Mouse (Mus musculus) embryo, embryonic 9.5 days (tissue): ENCODE measurements around the gene Mrpl14.

ENCODE experiments used
- DNase-seq: peaks from one replicate; pipeline ENCODE4 v3.0.0-alpha.2; 2017; ENCODE audit errors: extremely low spot score

Gene Mrpl14

DNA sequence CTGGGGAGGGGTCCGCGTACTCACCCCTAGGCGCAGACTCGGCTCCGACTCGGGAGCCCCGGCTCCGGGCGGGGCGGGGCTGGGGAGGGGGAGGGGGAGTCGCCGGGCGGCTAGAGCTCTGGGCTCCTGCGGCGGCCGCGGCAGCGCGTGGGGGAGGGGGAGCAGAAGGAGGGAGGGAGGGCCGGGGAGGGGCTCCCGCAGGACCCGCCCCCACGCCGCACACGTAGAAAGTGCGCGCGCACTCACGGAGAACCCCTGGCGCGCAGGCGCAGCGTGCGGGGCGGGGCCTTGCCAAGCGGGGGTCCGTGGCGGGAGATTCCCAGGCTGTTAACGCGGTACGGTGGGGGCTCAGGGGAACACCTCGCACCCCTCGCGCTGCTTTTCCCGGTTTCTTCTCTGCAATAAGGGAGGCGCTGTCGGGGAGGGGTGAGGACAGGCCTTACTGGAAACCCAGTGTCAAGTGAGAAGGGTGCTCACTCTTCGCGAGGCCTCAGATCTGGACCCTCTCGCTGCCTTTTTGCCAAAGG is at the start of gene Mrpl14:
Gene Mrpl14, plus strand, starts transcription at position 230 of the 527 bp plus-strand sequence.
- peak; percentile 94 for DNase-seq

GRCm38 (mm10) chr17:45638596-45639295 is 47.4 kb upstream of the Mrpl14 start:
- no peak for DNase-seq

DNA sequence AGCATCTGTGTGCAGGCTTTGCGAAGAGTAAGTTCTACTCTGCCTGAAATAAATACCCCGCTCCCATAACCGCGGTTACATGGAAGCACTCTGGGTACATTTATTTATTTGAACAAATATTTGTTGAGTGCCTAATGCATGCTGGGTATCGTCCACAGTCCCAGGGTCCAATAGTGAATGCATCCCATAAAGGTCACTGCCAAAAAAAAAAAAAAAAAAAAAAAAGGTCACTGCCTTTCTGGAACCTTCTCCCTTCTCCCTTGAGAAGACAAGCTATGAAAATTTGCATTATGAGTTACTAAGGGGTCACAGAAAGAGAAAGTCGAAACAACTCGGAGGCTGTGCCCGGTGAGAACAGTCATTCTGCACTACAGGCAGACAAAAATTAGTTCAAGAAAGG is 44.1 kb upstream of the Mrpl14 start:
- DNase-seq, result no peak

DNA sequence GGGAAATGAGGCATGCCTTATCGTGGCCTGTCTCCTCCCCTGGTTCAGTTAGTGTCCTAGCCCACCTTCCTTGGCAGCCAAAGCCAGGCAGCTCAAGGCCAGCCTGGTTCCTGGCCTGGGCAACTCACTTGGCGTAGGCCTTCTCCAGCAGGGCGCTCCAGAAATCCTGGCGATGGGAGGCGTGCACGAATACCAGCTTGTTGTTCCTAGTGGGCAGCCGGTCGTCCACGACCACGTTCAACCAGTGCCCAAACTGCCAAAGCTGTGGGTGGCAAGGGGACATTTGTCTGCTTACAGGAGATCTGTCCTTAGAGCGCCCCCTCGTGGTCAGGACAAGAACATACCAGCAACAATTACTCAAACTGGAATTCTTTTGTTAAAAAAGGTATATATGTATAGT is 43.4 kb upstream of the Mrpl14 start:
- DNase-seq, result peak; percentile 68

GRCm38 (mm10) chr17:45644185-45644584 is 41.9 kb upstream of the Mrpl14 start:
- no peak for DNase-seq

DNA sequence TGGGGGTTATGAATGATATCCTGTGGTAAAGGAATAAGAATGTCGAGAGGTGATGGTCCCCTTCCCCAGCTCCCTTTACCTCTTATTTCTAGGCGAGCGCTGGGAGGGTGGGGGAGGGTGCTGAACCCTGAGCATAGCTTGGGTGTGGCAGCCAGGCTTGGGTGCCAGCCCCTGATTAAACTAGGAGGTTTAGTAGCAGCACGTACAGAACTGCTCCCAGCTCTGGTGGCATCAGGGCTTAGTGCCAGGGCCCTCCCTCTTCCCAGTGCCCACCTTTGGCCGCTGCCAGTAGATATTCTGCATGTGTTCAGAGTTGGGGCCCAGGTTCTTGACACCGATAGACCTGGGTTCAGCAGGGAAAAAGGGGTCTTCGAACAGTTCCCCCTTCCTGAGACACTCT is 32.9 kb upstream of the Mrpl14 start:
- DNase-seq, result no peak

GRCm38 (mm10) chr17:45655820-45656219 is 30.3 kb upstream of the Mrpl14 start:
- DNase-seq, result peak; percentile 26

- no peak for DNase-seq
Observed at GRCm38 (mm10) chr17:45659225-45659624, 26.9 kb upstream of the Mrpl14 start, which contains the start of gene Capn11. Gene Capn11, minus strand, starts transcription at chr17:45659325.

- DNase-seq, result peak; percentile 77
Observed at GRCm38 (mm10) chr17:45663106-45663919, 22.8 kb upstream of the Mrpl14 start.

DNA sequence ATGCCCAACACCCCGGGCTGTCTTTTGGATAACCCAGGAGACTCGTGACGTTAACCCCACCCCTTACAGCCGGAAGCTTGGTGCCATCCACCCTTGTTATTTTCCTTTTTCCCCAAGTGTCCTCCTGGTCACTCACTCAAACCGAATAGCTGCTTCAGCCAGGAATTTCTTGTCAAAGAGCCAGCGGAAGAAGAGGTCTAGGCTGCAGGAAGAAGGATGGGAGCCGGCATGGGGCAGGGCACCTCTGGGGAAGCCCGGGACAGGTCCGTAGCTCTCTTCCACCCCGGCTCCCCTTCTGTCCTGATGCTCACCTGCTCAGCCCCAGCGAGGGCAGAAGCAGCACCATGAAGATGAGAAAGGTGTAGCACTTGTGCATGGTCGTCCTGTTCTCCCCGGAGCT is 21.5 kb upstream of the Mrpl14 start:
- DNase-seq, result no peak

- no peak for DNase-seq
Observed at GRCm38 (mm10) chr17:45666091-45666490, 20.0 kb upstream of the Mrpl14 start.

DNA sequence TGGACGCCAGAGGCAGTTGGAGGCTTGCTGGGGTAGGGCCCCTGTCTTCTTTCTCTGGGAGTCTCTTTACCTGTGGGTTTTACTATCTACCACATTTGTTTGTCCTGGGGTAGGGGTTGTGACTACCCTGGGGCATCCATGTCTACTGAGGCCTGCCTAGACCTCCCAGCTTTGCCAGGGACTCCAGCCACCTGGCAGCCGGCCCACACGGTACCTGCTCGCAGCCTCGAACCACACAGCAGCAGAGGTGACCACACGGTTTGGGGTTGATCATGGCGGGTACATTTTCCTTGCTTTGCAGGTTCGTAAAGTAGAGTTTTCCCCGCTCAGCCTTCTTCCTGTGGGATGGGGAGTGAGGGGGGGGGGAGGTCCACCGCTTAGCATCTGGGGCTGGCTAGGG is 18.6 kb upstream of the Mrpl14 start:
- DNase-seq, result no peak

GRCm38 (mm10) chr17:45667986-45668385 is 18.1 kb upstream of the Mrpl14 start:
- DNase-seq, result no peak

DNA sequence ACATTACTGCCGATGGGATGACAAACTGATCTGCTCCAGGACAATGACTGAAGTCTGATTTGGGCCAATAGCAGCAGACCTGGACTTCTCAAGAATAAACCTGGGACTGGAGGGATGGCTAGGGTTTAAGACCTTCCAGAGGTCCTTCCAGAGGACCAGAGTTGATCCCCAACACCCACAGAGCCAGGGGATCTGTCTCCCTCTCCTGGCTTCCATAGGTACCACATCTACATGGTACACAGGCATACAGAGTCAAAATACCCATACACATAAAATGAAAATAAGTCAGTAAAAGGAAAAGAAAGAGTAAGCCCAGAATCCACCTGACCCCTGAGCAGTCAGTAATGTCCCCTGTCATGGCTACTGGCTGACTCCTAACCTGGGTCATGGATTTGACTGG is 14.3 kb upstream of the Mrpl14 start:
- DNase-seq, result no peak

DNA sequence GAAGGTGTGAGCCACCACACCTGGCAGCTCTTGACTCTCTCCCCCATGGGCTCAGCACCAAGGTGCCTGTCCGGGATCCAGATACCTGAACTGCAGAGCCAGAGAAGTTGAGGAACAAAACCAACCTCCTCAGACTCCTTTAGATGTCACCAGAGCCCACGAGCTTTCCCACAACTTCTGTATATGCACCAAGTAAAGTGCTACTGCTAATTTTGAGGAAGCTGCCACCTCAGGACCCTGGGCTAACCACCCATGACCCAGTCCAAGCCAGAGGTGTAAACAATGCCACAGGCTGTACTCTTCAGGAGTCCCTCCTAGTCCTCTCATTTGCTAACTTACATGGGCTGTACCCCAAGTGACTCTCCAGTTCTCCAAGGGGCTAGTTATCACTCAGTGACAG is 13.5 kb upstream of the Mrpl14 start:
- no peak for DNase-seq

DNA sequence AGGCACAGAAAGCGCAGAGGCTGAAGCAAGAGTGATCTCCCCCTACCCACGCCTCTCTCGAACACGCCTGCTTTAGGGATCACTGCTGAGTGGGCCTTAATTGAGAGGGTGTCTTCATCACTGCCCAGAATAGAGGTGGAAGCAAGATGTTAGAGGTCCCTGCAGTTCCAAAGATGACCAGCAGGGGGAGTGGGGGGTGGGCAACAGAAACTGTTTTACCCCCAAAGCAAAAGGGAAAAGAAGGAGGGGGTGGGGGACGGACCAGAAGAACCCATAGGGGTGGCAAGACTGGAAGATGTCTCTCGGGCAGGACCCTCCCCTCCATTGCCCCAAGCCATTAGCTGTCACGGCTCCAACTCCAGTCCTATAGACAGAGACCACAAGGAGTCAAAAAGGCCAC is 8.0 kb upstream of the Mrpl14 start:
- peak; percentile 54 for DNase-seq

DNA sequence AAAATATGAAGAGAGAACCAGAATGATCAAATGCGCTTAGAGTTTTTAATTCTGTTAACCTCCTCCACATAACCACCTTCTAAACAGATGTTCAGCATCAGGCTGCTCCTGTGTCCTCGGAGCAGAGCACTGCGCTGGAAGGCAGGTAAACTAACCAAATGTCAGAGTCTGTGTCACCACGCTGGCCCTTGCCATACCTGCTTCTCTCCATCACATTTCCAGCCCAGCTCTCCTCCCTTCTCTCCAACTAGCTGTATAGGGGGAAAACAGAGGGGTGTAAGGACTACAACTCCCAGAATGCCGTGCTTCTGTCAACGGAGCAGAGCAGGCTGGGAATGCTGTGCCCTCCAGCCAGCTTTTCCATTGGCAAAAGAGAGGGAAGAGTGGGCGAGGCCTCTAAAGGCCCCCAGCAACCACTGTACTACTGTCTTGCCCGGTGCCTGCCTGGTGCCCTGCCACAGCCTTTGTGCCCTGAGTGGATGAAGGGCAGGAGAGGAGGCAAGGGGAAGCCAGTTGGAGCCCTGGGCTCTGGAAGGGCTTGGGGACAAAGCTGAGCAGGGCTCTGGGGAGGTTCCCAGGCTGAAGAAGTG is 5.6 kb upstream of the Mrpl14 start:
- DNase-seq, result peak; percentile 55

- no peak for DNase-seq
Observed at GRCm38 (mm10) chr17:45681588-45681987, 4.5 kb upstream of the Mrpl14 start.

DNA sequence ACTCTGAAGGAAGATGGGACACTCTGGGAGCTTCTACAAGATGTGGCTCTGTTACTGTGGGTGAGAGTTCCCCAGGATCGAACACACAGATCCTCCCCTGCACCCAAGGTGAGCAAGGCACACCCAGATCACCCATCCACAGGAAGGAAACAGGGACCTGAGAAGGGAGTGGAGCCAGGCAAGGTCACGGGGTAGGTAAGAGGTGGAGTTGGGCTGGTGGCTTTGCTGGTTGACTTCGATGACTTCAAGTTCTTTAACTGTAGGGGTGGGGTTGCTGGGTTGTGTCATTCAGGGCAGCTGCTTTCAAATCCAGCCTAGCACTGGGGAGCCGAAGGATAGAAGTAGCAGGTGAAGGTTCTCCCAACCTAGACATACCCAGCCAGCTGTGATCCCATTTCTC is 3.3 kb upstream of the Mrpl14 start:
- no peak for DNase-seq

GRCm38 (mm10) chr17:45684667-45685131 is 1.4 kb upstream of the Mrpl14 start:
- no peak for DNase-seq

DNA sequence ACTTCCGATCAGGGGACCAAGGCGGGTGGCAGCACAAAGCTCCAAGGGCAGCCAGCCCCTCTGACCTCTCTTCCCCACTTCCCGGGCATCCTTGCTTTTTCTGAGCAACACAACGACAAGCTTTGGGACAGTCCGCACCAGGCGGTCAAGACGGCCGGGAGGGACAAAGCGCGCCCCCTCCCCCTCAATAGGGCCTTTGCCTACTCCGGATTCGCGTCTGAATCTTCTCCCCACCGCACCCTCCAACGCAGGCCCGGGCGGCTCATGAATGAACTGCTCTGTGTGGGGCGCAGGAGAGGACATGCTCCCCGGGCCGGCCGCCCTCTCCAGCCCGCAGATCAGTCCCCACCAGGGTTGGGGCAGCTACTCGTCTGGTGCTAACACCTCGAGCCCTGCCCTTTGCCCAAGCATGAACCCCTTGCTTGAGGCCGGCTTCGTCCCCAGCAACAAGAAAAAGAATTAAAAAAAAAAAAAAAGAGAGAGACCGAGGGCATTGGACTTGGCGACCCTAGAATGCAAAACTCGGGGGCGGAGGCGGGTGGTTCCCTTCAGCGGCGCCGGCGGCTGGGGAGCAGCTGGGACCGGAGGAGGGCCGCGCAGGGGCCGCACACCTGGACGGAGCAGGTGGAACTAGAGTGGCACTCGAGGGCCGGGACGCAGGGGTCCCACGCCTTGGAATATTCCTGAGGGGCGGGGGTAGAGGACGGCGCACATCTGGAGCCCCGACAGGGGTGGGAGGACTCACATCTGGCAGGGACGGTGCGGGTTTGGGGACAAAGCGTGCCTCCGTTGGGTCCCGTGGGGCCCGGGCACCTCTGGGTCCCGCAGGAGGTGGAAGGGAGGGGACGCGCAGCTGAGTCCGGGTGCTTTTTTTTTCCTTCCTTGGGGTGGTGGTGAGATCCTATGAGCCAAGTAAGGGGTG is 690 bp upstream of the Mrpl14 start:
- DNase-seq, result peak; percentile 71
